Mouse (Mus musculus) bone marrow, adult 2 months (tissue): ENCODE measurements around the gene A530032D15Rik. TPM values are rescaled to one million over a fixed set of nuclear protein-coding genes. Genes with fewer than 3 reads are reported as not detected.

Experiments used
- polyA plus RNA-seq: library from polyadenylated mRNA; stranded (reverse); fragments of >200 nt; gene quantifications from 2 replicates; pipeline ENCODE4 v1.2.4, GENCODE M21; 2011; ENCODE audit warnings: low replicate concordance; ENCODE audit not compliant: missing spikeins, insufficient read depth, insufficient read length

The A530032D15Rik gene
- polyA plus RNA-seq, 1 experiment, result 6.3 TPM

Other genes starting within 250 kb of the A530032D15Rik start
- 0.40 TPM in 1 of 2 replicates, not detected in the other for gene Slc16a14, start 174.7 kb downstream of the A530032D15Rik start, polyA plus RNA-seq
- gene Gm10553, start 9.7 kb downstream of the A530032D15Rik start, polyA plus RNA-seq, result not detected in 2 replicates
- gene C130026I21Rik, start 160.7 kb upstream of the A530032D15Rik start, polyA plus RNA-seq, result 5.7 and 11.7 TPM in 2 replicates